Mouse (Mus musculus): Measurements from ENCODE around the gene Aspg.

GRCm38 (mm10) chr12:112158784-112159183 is 52.3 kb downstream of the Aspg start:
- no peak for TF ChIP-seq CTCF (conservative IDR thresholded peaks at IDR 0.05; ENCODE audit: insufficient read depth, insufficient read length, low read depth, low read length)
- no peak for TF ChIP-seq POLR2A (IDR thresholded peaks at IDR 0.05; ENCODE audit: low read depth, low read length)
